Mouse (Mus musculus) spleen, postnatal 4 days (tissue): ENCODE measurements at regions not wholly inside any gene's neighbourhood (a gene's known extent, or its start where the extent isn't known, plus 50 kb on each side); places are given as distances from the start of the nearest gene placed in this dataset.

Experiments
- DNase-seq, 2 experiments: peaks; one replicate each; pipeline ENCODE4 v3.0.0; 2022; ENCODE audit warnings: low spot score in 2 of 2

DNA sequence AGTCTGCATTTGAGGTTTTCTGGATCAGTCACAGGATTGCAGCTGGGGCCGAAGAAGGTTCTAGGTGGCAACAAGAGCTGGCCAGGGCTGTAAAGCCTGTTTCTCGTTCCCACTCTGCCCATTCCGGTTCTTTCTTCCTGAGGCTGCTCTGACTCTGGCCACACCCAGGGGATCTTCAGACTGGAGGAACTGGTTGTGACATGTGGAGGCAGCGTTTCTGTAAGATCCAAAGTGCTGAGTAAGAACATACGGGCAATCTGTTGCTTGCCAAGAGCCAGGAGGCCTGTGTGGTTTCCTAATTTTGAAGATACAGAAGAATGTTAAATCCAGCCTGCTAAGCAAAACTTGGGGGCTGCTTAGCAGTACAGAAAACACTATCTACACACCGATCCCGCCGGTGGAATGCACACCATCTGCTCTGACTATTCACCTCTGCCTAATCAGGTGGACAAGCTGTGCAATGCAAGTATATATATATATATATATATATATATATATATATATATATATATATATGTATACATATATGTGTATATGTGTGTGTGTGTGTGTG lies 99.3 kb upstream of the Bmp2k start:
- DNase-seq: no peak

DNA sequence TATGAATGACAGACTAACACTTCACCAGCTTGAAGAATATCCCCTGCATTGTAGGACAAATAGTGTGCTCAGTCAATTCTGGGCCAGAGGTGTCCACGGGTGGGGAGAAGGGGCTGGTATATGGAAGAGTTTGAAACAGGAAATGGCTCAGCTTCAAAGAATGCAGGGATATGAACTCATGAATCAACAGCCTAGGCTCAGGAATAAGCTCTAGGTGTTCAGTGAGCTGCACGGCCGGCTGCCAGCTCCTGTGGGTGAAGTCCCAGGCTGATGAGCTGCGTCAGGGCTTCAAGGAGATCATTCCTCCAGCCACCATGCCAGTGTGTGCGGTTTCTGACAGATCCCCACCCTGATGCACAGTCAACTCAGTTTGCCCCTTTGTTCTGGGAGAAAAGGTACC lies 98.8 kb upstream of the Bmp2k start:
- no peak for DNase-seq

DNA sequence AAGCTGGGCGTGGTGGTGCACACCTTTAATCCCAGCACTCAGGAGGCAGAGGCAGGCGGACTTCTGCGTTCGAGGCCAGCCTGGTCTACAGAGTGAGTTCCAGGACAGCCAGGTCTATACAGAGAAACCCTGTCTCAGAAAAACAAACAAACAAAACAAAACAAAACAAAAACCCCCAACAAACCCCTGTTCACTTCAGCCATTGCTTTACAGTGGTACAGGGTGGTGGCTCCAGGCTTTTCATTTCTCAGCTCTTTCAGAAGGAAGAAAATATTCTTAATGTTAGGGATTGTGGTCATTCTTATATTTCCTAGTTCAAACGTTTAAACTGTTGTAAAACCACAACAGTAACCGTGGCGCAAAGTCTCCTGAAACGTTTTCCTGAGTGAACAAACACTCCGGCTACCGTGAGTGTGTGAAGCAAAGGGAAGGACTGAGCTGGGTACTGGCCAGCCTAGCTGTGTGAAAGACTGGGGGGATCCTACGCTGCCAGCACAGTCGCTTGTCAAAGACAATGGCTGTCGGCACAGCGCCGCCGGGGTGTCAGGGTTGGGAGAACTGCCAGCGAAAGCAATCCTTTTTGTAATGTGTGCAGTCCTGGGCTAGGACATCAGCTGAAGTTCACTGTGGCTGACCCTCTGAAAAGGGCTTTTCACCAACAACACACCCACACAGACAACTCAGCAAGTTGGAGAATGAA lies 91.8 kb upstream of the Bmp2k start:
- DNase-seq: peak in 1 of 2 experiments; percentile 65

DNA sequence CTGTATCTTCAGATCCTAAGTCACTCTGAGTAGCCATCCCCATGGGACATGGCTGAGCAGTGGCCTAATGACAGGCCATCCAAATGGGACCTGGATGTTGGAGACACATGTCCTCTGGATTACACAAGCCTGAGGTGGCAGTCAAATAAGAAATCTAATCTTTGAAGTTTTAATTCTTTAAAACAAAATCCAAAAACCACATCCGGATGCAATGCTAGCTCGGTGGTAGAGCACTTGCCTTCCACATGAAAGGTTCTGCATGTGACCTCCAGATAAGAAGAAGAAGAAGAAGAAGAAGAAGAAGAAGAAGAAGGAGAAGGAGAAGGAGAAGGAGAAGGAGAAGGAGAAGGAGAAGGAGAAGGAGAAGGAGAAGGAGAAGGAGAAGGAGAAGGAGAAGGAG lies 89.1 kb upstream of the Bmp2k start:
- DNase-seq: peak in 1 of 2 experiments; percentile 46

DNA sequence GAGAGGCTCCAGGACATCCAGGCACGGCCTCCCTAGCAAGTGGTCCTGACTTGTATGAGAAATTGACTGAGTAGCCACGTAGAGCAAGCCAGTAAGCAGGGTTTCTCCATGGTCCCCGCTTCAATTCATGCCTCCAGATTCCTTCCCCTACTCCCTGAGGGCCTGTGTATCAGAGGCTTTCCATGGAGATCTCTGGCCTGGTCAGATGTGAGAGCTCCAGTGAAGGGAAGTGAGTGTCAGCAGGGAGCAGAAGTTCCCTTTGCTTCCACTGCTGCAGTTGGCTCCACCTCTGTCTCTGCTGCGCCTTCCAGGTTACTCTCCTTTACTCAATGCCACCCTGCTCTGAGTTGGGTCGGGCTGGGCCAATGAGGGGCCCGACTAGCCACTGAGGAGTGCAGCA lies 88.3 kb upstream of the Bmp2k start:
- peak in 1 of 2 experiments; percentile 59 for DNase-seq

DNA sequence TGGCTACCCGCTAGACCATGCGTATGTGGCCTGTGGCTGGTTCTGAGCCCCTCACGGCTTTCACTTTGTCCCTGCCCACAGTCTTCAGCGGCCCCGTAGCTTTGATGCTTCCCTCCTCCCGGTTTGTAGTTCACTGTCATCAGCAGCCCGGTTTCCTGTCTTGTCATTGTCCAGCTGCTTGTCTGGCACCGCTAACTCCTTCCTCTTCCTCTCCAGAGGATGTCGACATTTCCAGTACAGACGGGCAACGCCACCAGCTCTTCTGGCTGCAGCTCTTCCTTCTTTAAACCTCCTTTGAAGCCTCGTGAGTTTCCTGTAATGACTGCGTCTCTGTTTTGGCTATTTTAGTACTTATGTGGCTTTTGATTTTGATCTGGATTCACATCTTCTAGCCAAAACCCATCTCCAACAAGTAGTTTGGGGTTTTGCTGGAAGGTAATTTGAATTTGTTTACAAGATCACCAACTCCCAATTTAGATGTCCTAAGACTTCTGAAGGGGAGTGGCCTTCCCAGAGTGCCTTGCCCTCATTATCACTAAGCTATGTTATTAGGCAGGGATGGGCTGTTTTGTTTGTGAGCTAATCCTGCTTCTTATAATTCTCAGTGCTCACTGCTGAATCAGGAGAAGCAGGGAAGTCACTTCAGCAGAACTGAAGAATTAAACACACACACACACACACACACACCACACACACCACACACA lies 85.8 kb upstream of the Bmp2k start:
- DNase-seq: peak; percentile 58 to 82

DNA sequence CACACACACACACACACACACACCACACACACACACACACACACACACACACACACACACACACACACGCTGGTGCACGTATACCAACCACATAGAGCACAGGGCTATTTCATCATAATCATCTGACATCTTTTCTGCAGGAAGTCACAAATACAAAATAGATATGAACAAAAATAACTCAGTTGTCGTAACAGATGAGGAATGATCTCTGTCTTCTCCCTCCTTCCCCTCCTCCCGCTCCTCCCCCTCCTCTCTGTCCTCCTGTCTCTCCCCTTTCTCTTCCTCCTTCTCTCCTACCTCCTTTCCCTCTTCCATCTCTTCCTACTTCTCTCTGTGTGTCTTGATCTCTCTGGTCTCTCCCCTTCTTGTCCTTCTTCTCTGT lies 85.2 kb upstream of the Bmp2k start:
- peak in 1 of 2 experiments; percentile 51 for DNase-seq

DNA sequence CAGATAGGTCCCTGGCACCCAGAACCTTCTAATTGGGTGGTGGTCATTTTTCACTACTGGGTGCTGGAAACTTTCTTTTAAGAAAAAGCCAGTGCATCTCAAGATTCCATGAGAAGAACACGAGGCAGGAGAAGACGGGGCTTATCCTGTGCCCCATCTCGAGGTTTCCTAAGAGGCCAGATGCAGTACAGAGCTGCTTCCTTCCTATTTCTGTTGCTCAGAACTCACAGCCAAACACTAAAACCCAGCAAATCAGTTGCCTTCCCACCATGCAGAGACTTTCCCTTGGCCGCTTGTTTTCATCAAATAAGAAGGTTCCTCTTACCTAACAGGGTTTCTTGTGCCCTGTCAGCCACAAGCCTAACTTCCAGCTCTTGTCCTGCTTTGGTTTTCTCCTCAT lies 84.7 kb upstream of the Bmp2k start:
- DNase-seq: no peak

DNA sequence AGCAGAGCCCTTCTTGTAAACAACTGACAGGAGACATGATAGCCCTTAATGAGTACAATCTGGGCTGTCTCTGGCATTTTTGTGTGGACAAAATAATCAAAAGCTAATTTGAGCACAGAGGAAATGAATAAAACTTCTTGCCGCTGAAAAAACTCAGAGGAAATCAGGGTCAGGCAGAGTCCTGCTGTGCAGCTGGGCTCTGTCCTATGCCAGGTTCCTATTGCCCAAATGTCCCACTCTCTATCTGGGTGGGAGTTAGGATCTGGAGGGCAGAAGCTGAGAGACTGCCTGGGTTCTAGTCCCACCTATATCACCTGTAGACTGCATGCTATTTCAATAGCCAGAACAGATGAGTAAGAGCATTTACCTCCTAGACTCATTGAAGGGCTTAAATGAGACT lies 83.8 kb upstream of the Bmp2k start:
- DNase-seq: no peak

DNA sequence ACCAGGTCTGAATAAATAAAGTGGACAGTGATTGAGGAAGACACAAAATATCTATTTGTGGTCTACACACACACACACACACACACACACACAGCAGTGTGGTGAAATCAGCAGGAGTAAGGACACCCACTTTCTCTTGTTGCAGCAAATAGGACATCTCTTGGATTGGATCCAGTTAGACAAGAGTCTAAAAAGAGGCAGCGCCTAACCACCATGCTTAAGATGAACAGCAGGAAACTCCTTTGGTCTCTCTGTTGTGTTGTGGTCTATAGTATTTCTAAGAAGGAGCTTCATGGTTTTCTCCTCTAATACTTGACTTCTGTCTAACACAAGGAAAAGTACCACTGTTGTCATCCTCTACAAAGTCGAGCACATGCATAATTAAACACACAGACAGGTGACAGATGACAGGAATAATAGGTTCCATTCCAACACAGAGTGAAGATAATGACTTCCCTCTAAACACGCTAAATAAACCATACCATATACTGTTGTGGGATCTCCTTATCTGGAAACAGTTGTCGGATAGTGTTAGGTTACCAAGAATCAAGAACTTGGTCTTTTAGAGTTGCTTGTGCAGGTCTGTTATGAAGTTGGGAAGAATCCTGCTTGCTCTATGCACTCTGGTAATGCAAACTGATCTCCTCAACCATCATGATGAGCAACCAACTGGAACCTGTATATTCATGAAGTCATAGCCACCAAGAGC lies 82.6 kb upstream of the Bmp2k start:
- no peak for DNase-seq

DNA sequence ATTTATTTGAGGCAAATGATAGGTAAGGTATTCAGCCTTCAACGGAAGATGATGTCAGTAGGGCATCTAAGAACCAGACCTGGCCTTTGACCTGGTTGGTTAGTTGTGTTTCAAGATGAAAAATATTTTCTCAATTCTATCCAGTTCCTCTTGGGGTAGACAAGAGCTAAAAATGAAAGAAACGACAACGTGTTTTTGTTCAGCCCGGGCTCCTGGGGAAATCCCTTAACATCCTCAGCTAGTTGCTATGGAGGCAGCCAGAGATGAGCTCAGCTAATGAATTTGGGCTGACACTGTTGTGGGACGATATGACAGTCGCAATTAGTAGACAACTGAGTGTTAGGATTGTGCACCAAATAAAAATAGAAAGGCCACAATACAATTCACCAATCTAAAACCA lies 80.6 kb upstream of the Bmp2k start:
- no peak for DNase-seq

DNA sequence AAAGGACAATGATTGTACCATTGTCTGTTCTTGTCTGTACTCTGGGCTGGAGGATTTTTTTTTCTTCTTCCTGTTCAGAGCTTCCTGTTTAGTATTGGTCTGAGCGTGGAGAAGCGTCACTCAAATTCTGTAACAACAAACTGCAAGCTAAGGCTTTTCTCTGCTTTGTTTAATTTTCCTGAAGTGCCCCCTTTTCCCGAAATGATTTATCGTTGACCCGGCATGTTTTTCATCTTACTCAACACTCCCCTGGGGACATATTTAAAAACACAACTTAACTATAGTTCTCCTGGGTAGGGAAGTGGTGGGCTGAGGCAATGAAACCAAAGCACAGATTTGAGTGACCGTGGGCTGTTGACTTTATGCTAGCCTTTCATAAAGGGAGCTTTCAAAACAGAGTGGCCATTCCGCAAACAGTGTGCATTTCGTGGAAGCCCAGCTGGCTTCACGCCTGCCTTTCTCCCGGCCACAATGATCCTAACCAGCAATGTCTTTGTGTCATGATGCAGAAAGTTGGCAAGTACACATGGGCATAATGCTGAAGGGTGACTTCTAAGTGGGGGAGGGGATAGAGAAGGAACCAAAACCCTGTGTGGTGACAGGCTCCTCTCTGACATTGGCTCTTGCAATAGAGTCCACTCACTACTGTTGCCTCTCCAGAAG lies 79.8 kb upstream of the Bmp2k start:
- DNase-seq: no peak

DNA sequence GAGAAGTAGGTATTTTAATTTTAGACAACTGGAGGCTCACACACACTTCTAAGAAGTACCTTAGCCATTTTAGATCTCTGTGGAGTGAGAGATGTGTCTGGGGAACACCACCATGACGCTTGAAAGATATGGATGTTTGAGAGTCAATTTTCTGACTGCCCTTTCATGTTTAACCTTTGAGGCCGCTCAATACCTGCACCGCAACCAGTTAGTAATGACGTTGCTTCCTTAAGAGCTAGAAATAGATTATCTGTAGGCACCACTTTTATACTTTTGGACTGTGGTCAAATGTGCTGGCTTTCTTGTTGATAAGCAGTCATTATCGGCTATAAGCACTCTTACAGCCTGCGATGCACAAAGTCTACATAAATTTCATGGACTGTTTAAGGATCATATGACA lies 78.3 kb upstream of the Bmp2k start:
- peak in 1 of 2 experiments; percentile 50 for DNase-seq

DNA sequence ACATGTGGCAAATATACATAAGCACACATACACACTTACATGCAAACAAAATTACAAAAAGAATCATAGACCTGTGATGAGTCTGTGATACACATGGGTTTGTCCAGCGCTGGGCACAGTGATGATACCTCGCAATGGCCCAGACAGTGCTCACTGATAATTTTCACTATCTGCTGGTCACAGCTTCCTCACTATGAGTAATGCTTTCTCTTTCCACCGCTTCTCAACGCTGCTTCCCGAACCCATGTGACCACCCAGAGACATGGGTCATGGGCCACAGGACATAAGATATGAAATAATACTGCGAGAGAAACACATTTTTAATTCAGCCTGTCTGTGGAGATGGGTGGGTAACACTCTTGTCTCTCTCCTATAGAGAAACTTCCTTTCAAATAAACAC lies 76.5 kb upstream of the Bmp2k start:
- DNase-seq: peak in 1 of 2 experiments; percentile 61

DNA sequence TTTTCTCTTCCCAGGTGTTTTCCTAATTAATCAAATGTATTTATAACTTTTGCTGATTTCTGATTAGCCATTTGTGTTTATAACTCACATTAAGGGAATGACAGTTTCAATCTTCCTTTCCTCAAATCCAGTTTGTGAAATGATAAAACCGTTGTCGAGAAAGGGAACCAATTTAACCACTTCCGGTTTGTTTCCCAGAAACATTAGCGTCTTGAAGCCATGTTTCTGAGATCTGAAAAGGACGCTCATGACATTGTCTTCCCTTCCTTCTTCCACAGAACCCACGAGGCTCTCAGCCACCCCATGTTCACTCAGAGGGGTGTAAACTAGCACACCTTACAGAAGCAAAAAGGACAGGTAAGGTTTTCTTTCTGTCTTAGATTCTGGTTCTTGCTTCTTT lies 76.0 kb upstream of the Bmp2k start:
- no peak for DNase-seq

DNA sequence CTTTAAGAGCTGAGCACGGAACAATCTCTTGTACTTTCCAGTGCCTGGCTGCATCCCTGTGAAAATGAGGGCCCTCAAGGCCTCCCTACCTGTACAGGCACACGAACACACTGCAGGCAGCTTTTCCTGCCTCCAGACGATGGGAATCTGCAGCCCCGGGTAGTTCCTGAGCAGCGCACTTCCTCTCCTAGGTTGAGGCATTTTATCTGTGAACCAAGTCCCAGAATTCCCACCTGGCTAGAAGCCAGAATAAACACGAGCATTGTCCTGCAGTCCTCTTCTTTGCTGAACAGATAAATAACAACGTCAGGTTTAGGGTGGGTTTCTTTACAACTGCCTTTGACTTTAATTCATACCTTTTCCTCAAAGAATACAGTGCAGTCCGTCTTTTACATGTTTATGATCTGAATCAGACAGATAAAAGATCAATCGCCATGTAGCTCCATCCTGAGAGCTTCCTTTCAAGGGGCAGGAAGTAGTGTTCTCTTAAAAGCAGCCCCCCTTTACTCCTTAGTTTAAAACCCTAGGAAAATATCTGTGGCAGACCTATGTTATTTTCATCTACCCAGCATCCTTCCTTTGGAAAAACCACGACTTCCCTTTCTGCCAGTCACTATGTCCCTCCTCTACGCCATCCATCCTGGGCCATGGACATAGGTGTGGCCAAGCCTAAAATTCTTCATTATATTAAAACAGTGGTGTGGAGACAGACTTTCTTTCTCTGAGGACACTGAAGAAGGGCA lies 75.3 kb upstream of the Bmp2k start:
- DNase-seq: no peak

DNA sequence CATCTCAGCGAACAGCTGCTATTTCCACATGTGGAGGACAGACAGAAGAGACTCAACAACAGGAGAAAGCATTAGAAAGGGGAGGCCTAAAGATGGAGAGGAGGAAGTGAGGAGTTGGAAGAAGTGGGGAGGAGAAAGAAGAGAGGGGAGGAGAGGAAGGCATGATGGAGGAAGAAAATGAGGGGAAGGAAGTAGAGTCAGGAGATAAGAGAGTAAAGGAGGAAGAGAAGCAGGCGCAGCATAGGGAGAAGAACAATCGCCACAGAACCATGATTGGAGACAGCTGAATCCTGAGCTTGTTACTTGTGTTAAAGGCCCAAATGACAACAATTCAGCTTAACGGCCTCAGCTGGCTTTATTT lies 74.8 kb upstream of the Bmp2k start:
- DNase-seq: no peak

DNA sequence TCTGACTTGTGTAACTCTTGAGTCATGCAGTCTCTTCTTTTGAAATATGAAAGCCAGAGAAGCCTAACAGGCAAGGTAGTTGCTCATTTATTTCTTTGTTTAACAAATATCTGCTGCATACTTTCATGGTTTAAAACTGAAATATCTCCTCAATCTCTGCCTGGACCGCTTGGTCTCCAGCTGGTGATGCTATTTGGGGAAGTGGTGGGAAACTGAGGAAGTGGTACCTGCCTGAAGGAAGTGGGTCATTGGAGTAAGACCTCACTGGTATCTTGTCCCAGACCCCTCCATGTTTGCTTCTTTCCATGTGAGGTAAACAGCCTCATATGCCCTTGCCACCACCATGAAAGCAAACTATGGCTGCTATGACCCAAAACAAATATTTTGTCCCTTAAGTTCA lies 74.0 kb upstream of the Bmp2k start:
- no peak for DNase-seq

DNA sequence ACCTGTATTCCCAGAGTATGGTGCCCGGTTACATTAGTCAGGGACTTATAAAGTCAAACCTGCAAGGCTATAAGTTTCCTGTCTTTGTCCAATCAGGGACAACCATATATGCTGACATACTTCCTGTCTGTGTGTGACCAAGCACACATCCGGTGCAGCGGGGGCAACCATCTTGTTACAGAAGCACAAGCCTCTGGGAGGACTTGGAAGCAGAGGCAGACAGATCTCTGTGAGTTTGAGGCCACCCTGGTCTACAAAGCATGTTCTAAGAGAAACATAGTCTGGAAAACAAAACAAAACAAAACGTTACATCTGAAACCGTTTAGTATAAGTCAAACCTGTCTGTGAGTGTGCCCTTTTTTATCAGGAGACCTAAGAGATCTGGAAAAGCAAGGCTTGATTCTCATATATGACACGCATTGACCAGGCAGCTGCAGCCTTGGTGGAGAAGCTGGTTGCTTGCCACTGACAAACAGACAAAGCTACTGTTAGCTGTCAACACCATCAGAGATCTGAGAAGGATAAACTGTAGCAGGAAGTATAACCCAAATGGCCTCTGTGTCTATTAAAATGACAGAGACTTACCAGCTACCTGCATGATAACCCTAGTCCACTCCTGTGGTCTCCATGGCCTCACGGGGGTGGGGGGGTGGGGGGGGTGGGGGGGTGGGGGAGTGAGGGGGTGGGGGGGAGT lies 72.6 kb upstream of the Bmp2k start:
- DNase-seq: no peak

DNA sequence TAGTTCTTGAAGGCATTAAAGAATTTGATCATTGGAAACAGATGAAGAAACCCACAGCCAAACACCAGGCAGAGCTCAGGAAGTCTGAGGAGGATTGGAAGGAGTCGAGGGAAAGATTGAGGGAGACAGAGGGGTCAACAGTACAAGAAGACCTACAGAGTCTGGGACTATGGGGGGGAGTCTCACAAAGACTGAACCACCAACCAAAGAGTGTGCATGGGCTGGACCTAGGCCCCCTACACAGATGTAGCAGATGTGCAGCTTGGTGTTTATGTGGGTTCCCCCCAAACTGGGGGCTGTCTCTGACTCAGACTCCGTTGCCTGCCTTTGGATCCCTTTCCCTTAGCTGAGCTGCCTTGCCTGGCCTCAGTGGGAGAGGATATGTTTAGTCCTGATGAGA lies 71.5 kb upstream of the Bmp2k start:
- DNase-seq: no peak

DNA sequence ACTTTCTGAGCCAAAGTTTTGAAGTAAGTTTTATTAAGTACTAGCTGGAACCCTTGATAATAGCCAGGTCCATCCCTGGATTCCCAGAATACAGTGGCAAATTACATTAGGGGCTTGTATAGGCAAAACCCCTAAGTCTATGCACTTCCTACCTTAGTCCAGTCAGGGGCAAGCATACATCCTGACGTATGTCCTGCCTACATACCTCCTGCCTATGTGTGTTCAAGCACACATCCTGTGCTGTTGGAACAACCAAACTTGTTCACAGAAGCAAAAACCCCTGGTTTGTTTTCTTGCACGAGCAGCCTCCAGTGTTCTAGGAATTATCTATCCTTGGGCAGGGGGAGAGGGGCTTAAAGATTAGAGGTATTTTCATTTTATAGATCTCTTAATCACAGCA lies 66.4 kb upstream of the Bmp2k start:
- DNase-seq: no peak
